Mouse (Mus musculus): ENCODE measurements around the gene Igf1r.

DNA sequence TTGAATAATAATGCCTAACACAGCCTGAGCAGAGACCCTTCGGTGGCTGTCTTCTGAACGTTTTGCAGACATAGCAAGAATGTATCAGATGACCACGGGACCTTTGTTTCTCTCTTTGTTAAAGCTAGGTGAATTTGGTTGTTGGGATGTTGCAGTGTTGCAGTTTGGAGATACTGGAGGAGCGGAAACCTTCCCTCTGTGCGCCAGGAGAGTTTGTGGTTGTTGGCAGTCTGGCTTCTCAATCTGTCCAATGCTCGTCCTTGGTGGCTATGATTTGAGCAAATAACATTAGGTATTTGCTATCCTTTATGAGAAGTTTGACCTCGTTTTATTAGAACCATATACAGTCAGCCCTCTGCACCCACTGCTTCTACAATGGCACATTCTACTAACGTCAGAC, 30.2 kb downstream of the Igf1r start:
- TF ChIP-seq CTCF (IDR thresholded peaks at IDR 0.05) = no peak
- no peak for TF ChIP-seq POLR2A (IDR thresholded peaks at IDR 0.05; ENCODE audit: insufficient read depth, low read depth, low read length)
